Mouse (Mus musculus) embryonic facial prominence, embryonic 15.5 days (tissue): ENCODE results near the gene Jazf1. TPM values are rescaled to one million over a fixed set of nuclear protein-coding genes. Genes with fewer than 3 reads are reported as not detected.
A peak's percentile ranks its signal among the peaks of the same experiment; 100 is the strongest.

Source experiments
- ATAC-seq: fragments of 200-750 bp; cut with Nextera tagmentation; 2 replicates; pipeline ENCODE4 v1.8.0; 2017; ENCODE audit warnings: low read depth, moderate TSS enrichment; ENCODE audit not compliant: insufficient number of reproducible peaks, low FRiP score, low TSS enrichment
- H3K27ac ChIP-seq: fragments of 300-500 bp; sonication (generic); replicated peaks from 2 replicates; pipeline ENCODE4 v1.5.1; 2015; ENCODE audit warnings: mild to moderate bottlenecking, inconsistent platforms
- H3K27me3 ChIP-seq: fragments of 300-500 bp; sonication (generic); 2 replicates; pipeline ENCODE4 v1.6.1; 2015; ENCODE audit warnings: inconsistent platforms
- H3K36me3 ChIP-seq: fragments of 300-500 bp; sonication (generic); 2 replicates; pipeline ENCODE4 v1.6.1; 2015; ENCODE audit warnings: mild to moderate bottlenecking, inconsistent platforms
- H3K4me1 ChIP-seq: fragments of 300-500 bp; sonication (generic); 2 replicates; pipeline ENCODE4 v1.6.1; 2015; ENCODE audit warnings: inconsistent platforms
- H3K4me2 ChIP-seq: fragments of 300-500 bp; sonication (generic); replicated peaks from 2 replicates; pipeline ENCODE4 v1.6.1; 2015; ENCODE audit warnings: mild to moderate bottlenecking, inconsistent platforms
- H3K4me3 ChIP-seq: fragments of 300-500 bp; sonication (generic); replicated peaks from 2 replicates; pipeline ENCODE4 v1.5.1; 2015; ENCODE audit warnings: mild to moderate bottlenecking, inconsistent platforms
- H3K9ac ChIP-seq: fragments of 300-500 bp; sonication (generic); 2 replicates; pipeline ENCODE4 v1.6.1; 2015; ENCODE audit warnings: inconsistent platforms
- H3K9me3 ChIP-seq: fragments of 300-500 bp; sonication (generic); replicated peaks from 2 replicates; pipeline ENCODE4 v1.6.1; 2016; ENCODE audit warnings: inconsistent platforms
- WGBS: fragments of 180-500 bp; shearing (Covaris S2); methylation state at CpG from one replicate; pipeline ENCODE4 v1.1.7; 2015; 5-methylcytosine and 5-hydroxymethylcytosine counted together
- polyA plus RNA-seq: library from polyadenylated mRNA; unstranded; fragments of >200 nt; fragmentation: Nextera tagmentation; extraction: Ambion mirVana; gene quantifications from 2 replicates; pipeline ENCODE4 v1.2.1, GENCODE M21; 2015

Jazf1 gene
- polyA plus RNA-seq, 1 experiment from 2014 or later = 14.9 TPM

GRCm38 (mm10) chr6:52795029-52795841 is 273.2 kb downstream of the Jazf1 start:
- 32% methylated on average over 16 of the region's 16 CpGs for WGBS
- Histone ChIP-seq H3K27me3 (no peaks in the 10 kb centered on the region), H3K36me3 (no peaks in the 10 kb centered on the region), H3K9ac (no peak overlapping the region), H3K27ac (peak overlapping the region; percentile 87), H3K4me1 (peaks cover 43% of the 10 kb centered on the region), H3K4me2 (peak overlapping the region; percentile 35), H3K4me3 (no peak overlapping the region), H3K9me3 (no peaks in the 10 kb centered on the region)
- no peak; the same call in 1 of the 2 replicates for ATAC-seq

DNA sequence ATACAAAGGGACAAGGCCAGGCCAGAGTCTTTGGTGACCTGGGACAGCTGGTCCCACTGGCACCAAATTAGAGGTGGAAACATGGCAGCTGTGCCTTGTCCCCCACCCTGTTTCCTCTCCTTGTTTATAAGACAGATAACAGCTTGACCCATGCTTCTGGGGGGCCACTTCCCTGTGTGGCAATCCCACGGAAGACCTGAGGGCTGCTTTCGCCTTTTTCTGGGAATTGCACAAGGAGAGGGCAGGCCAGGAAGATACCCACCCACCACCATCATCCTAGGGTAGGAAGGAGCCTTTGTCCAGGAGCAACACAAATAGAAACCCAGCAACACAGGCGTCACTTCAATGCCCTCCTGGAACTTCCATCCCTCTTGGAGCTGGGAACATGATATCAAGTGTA is 276.0 kb downstream of the Jazf1 start:
- no peak for ATAC-seq
- H3K4me2 ChIP-seq = no peak overlapping the region
- H3K36me3 ChIP-seq = no peaks in the 10 kb centered on the region
- H3K4me1 ChIP-seq = peaks cover 37% of the 10 kb centered on the region
- H3K27me3 ChIP-seq = no peaks in the 10 kb centered on the region
- H3K9ac ChIP-seq = no peak overlapping the region
- H3K4me3 ChIP-seq = no peak overlapping the region
- WGBS = 85% methylated on average over 3 of the region's 3 CpGs
- no peak overlapping the region for H3K27ac ChIP-seq
- H3K9me3 ChIP-seq = no peaks in the 10 kb centered on the region

DNA sequence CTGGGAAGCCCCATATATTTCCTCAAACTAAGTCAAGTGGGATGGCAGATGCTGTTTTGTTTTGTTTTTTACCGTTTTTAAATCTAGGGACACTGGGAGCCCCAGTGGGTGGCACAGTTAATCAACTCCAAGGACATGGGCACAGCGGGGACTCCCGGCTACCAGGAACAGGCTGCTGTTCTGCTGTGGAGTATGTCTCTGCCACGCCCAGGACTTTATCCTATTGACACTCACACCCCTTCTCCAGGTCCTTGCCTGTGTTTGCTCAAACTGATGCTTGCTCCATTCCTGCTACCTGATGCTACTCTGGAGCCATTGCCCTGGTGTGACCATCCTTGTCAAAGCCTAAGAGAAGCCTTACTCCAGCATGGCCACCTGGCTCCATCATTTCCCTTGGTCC is 277.6 kb downstream of the Jazf1 start:
- no peak for ATAC-seq
- Histone ChIP-seq H3K4me1 (peaks cover 20% of the 10 kb centered on the region), H3K4me3 (no peak overlapping the region), H3K36me3 (no peaks in the 10 kb centered on the region), H3K9ac (no peak overlapping the region), H3K27me3 (no peaks in the 10 kb centered on the region), H3K9me3 (no peaks in the 10 kb centered on the region), H3K4me2 (no peak overlapping the region), H3K27ac (no peak overlapping the region)
- WGBS = 77% methylated on average over 4 of the region's 4 CpGs

DNA sequence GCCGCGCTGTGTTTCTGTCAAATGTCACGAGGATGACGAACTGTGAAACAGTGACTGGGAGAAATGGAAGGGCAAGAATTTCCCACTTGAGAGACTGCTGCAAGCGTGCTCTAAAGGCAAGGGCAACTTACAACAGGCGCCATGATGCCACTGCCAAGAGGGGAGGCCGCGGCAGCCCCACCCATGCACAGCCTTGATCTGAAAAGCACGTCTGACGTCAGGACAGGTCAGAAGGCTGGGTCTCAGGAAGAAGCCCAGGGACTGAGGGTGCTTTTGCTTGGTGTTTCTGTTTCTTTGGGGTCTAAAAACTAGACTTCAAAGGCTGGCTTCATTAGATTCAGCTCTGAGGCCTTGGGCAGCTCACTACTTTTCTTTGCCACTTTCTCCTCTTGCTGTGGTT is 278.1 kb downstream of the Jazf1 start:
- Histone ChIP-seq H3K4me3 (no peak overlapping the region), H3K4me1 (peaks cover 16% of the 10 kb centered on the region), H3K27me3 (no peaks in the 10 kb centered on the region), H3K36me3 (no peaks in the 10 kb centered on the region), H3K4me2 (no peak overlapping the region), H3K9me3 (no peaks in the 10 kb centered on the region), H3K9ac (no peak overlapping the region), H3K27ac (no peak overlapping the region)
- 81% methylated on average over 10 of the region's 10 CpGs for WGBS
- ATAC-seq = no peak

GRCm38 (mm10) chr6:52779546-52779945 is 288.9 kb downstream of the Jazf1 start:
- H3K27me3 ChIP-seq = no peaks in the 10 kb centered on the region
- no peaks in the 10 kb centered on the region for H3K4me1 ChIP-seq
- no peak overlapping the region for H3K27ac ChIP-seq
- H3K4me2 ChIP-seq = no peak overlapping the region
- no peaks in the 10 kb centered on the region for H3K9me3 ChIP-seq
- WGBS = 47% methylated on average over 5 of the region's 5 CpGs
- no peak overlapping the region for H3K4me3 ChIP-seq
- H3K36me3 ChIP-seq = no peaks in the 10 kb centered on the region
- ATAC-seq = no peak
- H3K9ac ChIP-seq = no peak overlapping the region

DNA sequence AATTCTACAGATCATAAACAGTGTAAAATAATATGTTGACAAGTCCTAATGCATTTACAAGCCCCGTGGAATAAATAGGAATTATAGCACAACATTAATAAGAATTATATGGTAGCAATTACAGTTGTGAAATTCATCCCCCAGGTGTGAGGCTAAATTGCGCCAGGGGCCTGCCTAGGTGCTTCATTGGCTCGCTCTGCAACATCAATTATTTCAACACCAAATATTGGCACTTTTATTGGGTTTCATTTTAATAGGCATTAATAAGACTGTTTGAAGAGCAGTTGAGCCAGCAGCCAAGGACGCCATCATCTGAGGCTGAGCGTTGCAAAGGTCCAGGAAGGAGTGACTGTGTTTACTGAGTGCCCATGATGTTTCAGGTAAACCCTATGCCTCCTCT is 289.9 kb downstream of the Jazf1 start:
- no peak for ATAC-seq

GRCm38 (mm10) chr6:52777034-52777433 is 291.4 kb downstream of the Jazf1 start:
- ATAC-seq = no peak
- H3K4me2 ChIP-seq = no peak overlapping the region
- no peak overlapping the region for H3K9ac ChIP-seq
- no peaks in the 10 kb centered on the region for H3K36me3 ChIP-seq
- no peak overlapping the region for H3K27ac ChIP-seq
- H3K27me3 ChIP-seq = no peaks in the 10 kb centered on the region
- no peaks in the 10 kb centered on the region for H3K4me1 ChIP-seq
- H3K4me3 ChIP-seq = no peak overlapping the region
- H3K9me3 ChIP-seq = no peaks in the 10 kb centered on the region
- WGBS = 90% methylated on average over 8 of the region's 8 CpGs

More for the DNA sequence above, 289.9 kb downstream of the Jazf1 start:
- H3K27ac ChIP-seq = no peak overlapping the region
- 85% methylated on average over 5 of the region's 5 CpGs for WGBS
- no peaks in the 10 kb centered on the region for H3K27me3 ChIP-seq
- no peak overlapping the region for H3K4me3 ChIP-seq
- H3K36me3 ChIP-seq = no peaks in the 10 kb centered on the region
- H3K4me2 ChIP-seq = no peak overlapping the region
- H3K9me3 ChIP-seq = no peaks in the 10 kb centered on the region
- no peak overlapping the region for H3K9ac ChIP-seq
- no peaks in the 10 kb centered on the region for H3K4me1 ChIP-seq

DNA sequence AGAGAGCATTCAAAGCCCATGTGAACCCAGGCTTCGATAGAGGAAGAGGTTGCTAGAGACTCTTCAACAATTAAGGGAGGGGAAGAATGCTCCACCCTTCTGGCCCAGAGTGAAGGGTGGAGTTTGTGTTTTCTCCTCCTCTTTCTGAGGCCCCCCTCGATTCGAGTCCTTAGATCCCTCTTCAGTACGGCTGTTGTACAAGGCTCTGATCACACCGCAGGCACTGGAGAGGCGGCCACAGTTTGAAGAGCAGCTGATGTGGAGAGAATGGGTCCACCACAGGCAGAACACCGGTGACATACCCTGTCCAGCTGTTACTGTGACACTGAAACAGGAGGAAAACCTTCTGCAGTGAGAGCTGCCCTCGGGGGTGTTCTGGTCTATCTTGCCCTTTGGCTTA is 292.5 kb downstream of the Jazf1 start:
- no peaks in the 10 kb centered on the region for H3K27me3 ChIP-seq
- 75% methylated on average over 8 of the region's 8 CpGs for WGBS
- no peak overlapping the region for H3K27ac ChIP-seq
- no peaks in the 10 kb centered on the region for H3K4me1 ChIP-seq
- no peaks in the 10 kb centered on the region for H3K36me3 ChIP-seq
- H3K9ac ChIP-seq = no peak overlapping the region
- ATAC-seq = no peak
- H3K9me3 ChIP-seq = no peaks in the 10 kb centered on the region
- H3K4me2 ChIP-seq = no peak overlapping the region
- no peak overlapping the region for H3K4me3 ChIP-seq

DNA sequence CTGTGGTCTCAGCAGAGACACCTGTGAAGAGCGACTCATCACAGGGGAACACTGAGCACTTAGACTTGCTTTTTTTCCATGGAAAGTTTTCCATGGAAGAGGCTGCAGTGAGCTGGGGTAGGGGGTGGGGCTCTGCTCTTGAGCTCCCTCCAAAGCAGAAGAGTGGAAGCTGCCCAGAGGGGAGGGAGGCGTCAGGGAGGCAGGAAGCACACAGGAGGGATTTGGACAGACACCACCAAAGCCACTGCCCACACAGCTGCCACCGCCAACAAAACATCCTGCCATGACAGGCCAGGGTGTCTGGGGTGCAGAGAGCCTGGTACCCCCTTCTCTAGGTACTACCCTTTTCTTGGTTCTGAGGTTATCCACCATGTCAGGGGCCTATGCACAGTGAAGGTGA is 293.1 kb downstream of the Jazf1 start:
- no peak overlapping the region for H3K9ac ChIP-seq
- no peaks in the 10 kb centered on the region for H3K4me1 ChIP-seq
- H3K27me3 ChIP-seq = no peaks in the 10 kb centered on the region
- no peak overlapping the region for H3K27ac ChIP-seq
- no peaks in the 10 kb centered on the region for H3K36me3 ChIP-seq
- H3K4me2 ChIP-seq = no peak overlapping the region
- H3K4me3 ChIP-seq = no peak overlapping the region
- ATAC-seq = no peak
- WGBS = 57% methylated on average over 3 of the region's 3 CpGs
- H3K9me3 ChIP-seq = no peaks in the 10 kb centered on the region

GRCm38 (mm10) chr6:52773132-52773531 is 295.3 kb downstream of the Jazf1 start:
- no peak overlapping the region for H3K4me2 ChIP-seq
- no peak for ATAC-seq
- peaks cover 9% of the 10 kb centered on the region; the same call in 1 of the 2 replicates for H3K36me3 ChIP-seq
- H3K9me3 ChIP-seq = no peaks in the 10 kb centered on the region
- H3K9ac ChIP-seq = no peak overlapping the region
- H3K27ac ChIP-seq = no peak overlapping the region
- H3K4me3 ChIP-seq = no peak overlapping the region
- WGBS = 79% methylated on average over 5 of the region's 5 CpGs
- no peaks in the 10 kb centered on the region for H3K4me1 ChIP-seq
- H3K27me3 ChIP-seq = no peaks in the 10 kb centered on the region

DNA sequence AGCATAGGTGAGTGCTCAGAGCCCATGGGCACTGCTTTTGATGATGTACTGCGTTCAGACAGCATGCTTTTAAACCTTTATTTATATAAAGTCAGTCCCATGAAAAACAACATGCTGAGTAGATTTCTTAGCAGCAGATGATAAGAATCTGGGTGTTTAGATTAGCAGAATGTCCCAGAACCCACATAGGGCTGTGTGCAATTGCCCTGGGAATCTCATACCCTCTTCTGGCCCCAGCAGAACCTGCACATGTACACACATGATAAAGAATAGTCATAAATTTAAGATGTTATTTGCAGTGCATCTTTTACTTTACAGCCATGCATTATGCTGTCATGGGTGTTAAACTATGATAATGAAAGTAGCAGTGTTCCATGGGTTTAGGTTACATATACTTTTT is 297.6 kb downstream of the Jazf1 start:
- no peak for ATAC-seq
- no peak overlapping the region for H3K4me3 ChIP-seq
- 70% methylated on average over 1 of the region's 1 CpGs for WGBS
- H3K9me3 ChIP-seq = no peaks in the 10 kb centered on the region
- peaks cover 20% of the 10 kb centered on the region; the same call in 1 of the 2 replicates for H3K36me3 ChIP-seq
- H3K9ac ChIP-seq = no peak overlapping the region
- H3K4me2 ChIP-seq = no peak overlapping the region
- no peaks in the 10 kb centered on the region for H3K4me1 ChIP-seq
- no peak overlapping the region for H3K27ac ChIP-seq
- no peaks in the 10 kb centered on the region for H3K27me3 ChIP-seq

DNA sequence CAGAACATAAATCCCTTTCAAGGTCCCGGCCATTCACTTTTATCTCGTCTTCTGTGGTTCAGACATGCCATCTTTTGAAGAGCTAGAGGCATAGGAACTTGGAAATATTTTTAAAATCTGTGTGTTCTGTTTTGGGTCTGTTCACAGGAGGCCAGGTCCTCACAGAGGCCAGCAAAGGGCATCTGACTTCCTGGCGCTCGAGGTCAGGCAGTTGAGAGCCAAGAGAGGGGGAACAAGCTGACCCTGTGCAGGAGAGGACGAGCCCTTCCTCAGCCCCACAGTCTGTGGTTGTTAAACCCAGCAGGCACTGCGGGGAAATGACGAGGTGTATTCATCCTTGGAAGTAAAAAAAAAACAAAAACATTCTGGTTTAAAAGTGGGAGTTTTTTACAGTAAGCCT is 303.2 kb downstream of the Jazf1 start:
- Histone ChIP-seq H3K4me1 (no peaks in the 10 kb centered on the region), H3K27ac (no peak overlapping the region), H3K9ac (no peak overlapping the region), H3K4me3 (no peak overlapping the region), H3K9me3 (no peaks in the 10 kb centered on the region), H3K4me2 (no peak overlapping the region), H3K36me3 (peaks cover 50% of the 10 kb centered on the region), H3K27me3 (no peaks in the 10 kb centered on the region)
- WGBS = 61% methylated on average over 7 of the region's 7 CpGs
- no peak for ATAC-seq
